Mouse (Mus musculus) liver, embryonic 14.5 days (tissue): ENCODE measurements around the gene Dapk3.

ENCODE experiments used
- CTCF ChIP-seq: IDR thresholded peaks from 2 replicates; pipeline ENCODE4 v1.5.1; 2016; ENCODE audit warnings: antibody characterized with exemption, low read depth, control low read depth
- EP300 ChIP-seq: IDR thresholded peaks from 2 replicates; pipeline ENCODE4 v1.6.1; 2016; ENCODE audit warnings: antibody characterized with exemption, low read depth

GRCm38 (mm10) chr10:81154736-81155135 is 28.1 kb upstream of the Dapk3 start:
- TF ChIP-seq CTCF: no peak
- TF ChIP-seq EP300: no peak
